Mouse (Mus musculus) retina, embryonic 14.5 days (tissue): ENCODE results near the gene Gm10282.

ENCODE experiments used
- DNase-seq: peaks from one replicate; pipeline ENCODE4 v3.0.0-alpha.2; 2015; ENCODE audit warnings: low spot score

Gene Gm10282

DNA sequence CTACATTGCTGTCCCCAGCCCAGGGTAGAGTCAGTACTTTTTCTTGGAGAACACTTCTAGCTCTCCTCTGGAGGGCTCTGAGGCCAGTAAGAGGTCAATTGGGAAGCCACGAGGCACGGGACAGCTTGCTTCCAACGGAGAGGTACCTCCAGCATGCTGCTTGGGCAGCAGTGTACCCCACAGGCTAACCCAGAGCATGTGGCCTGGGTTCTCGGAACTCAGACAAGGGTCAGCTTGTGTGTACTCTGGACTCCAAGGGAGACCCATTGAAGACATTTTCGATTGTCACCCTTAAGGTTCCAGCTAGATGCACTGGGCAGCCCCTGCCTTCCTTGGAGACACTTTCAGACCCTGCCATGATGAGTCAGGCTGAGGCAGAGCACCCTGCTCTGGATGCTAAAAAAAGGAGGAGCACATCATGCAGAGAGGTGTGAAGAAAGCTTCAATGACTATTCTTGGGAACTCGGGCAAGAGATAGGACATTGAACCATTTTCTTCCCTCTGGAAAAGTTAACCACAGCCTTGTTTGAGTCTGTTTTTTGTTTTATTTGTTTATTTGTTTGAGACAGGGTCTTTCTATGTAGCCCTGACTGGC, 18.2 kb upstream of the Gm10282 start:
- no peak for DNase-seq

GRCm38 (mm10) chr8:72322471-72322889, 17.4 kb upstream of the Gm10282 start:
- no peak for DNase-seq

DNA sequence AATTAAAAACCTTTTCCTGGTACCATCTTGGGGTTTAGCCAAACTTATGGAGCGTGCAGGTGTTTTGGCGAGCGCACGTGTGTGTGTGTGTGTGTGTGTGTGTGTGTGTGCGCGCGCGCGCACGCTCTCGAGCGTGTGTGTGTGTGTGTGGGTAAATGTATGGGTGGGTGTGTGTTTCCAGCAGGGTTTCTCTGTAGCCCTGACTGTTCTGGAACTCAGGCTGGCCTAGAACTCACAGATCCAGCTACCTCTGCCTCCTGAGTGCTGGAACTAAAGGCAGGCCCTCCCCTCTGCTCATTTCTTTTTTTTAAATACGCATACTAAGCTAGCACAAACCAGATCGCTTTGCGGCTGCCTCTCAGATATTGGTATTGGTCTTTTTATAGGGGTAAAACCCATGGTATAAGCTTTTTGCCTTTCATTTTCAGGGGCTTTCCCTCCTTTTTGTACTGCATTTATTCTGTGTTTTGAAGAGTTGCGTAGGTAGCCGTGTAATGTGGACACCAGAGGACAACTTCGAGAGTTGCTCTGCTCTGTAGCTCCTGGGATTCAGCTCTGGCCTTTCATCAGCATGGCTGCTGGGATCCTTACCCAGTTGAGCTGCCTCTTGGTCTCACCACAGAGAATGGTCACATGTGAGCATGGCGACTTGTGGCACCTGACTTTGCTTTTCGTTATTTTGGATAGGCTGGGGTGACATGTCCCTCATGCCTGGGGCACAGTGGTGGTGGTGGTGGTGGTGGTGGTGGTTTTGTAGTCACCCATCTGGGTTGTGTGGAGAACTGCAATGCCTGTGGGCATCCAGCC, 16.8 kb upstream of the Gm10282 start:
- DNase-seq, result no peak

- no peak for DNase-seq
These were observed 15.9 kb upstream of the Gm10282 start for GRCm38 (mm10) chr8:72320803-72321583.

DNA sequence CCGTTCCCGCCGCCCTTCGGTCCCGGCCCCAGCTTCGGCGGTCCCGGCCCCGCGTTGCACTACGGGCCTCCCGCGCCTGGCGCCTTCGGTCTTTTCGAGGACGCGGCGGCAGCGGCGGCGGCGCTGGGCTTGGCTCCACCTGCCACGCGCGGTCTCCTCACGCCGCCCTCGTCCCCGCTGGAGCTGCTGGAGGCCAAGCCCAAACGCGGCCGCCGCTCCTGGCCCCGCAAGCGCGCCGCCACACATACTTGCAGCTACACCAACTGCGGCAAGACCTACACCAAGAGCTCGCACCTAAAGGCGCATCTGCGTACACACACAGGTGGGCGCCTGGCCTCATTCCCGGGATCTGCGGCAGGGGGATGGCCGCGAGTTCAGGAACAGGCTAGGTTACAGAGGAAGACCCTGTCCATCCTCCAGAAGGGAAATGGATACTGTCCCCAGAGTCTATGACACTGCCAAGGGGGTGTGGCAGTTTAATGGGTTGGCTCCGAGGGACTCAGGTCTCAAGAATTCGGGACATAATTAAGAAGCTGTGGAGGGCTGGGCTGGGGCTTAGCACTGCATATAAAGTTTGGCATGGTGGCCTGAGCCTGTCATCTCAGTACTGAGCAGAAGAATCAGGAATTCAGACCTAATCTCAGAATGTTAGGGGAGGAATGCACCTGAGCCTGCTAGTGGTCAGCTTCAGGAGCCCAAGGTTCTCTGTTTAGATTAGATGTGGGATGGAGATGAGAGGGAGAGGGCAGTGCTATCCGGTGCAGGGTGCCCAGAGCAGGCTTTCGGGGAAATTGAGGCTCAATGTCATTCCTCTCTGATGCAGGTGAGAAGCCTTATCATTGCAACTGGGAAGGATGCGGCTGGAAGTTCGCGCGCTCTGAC, 15.1 kb upstream of the Gm10282 start:
- peak; percentile 29 for DNase-seq

GRCm38 (mm10) chr8:72319397-72319796, 14.3 kb upstream of the Gm10282 start:
- peak; percentile 34 for DNase-seq

DNA sequence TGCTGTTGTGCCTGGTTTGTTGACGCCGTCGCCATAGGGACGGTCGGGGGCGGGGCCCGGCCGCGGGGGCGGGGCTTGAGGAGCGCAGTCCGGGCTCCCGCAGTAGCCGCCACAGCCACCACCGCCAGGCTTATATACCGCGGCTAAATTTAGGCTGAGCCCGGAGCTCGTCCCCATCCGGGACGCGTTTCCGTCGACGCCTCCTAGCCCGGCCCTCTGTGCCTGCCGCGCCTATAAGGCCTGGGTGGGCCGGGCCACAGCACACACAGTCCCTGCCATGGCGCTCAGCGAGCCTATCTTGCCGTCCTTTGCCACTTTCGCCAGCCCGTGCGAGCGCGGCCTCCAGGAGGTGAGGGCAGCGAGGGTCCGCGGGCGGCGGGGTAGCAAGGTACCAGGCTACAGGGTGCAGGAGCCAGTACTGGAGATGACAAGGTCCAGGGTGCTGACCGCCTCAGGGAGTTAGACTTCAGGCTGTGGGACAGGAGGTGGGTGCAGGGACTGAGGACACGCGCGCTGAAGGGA, 13.8 kb upstream of the Gm10282 start, which contains the start of gene Klf2:
Gene Klf2, plus strand, starts transcription at position 233 of the 522 bp plus-strand sequence.
- DNase-seq, result peak; percentile 83

GRCm38 (mm10) chr8:72317741-72318301, 12.8 kb upstream of the Gm10282 start:
- DNase-seq, result no peak

DNA sequence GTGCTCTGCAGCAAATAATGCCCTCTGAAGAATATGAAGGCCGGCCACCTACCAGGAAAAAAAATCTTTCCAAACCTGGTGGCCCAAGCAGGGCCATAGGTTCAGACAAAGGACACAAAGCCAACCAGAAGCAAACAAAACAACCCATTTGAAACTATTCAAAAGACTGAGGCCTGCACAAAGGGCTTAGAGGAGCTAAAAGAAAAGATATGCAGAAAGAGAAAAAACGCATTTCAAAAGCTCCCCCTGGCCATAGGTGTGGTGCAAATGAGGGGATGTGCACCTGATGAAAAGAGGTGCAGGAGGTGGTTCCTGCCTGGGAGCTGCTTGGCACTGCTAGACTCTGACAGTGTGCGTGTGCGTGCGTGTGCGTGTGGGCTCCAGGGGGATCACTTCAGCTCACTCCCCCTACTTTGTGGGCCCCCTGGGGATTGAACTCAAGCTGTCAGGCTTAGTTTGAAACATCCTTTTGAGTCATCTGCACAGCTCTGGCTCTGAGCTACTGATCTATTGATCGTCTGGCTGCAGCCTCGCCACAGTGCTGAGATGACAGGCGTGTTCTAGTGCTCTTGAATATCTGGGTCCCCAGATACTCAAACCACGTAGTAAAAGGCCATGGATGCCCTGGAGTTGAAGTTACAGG, 11.1 kb upstream of the Gm10282 start:
- peak; percentile 20 for DNase-seq

DNA sequence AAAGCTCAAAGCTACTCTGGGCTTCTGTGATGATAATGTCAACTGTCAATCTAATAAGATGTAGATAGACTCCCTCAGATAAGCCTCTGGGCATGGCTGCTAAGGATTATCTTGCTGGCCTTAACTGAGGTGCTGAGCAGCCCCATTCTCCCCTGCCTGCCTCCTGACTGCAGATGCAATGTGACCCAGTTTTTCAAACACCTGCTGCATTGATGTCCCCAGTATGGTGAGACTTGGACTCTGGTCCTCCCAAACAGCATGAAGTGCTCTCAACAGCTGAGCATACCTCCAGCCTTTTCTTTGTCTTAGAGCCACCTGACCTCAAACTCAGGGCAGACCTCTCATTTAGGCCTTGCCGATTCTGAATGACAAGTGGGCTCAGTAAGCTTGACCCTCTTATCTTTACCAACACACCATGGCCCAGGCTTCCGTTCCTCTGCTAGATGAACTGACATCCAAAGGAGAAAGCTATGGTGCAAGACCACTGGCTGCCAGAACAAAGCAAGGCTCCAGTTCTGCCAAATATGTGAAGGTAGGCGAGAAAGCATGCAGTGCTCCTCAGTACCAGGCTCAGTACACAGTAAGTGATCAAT, 8.0 kb upstream of the Gm10282 start:
- DNase-seq, result no peak

DNA sequence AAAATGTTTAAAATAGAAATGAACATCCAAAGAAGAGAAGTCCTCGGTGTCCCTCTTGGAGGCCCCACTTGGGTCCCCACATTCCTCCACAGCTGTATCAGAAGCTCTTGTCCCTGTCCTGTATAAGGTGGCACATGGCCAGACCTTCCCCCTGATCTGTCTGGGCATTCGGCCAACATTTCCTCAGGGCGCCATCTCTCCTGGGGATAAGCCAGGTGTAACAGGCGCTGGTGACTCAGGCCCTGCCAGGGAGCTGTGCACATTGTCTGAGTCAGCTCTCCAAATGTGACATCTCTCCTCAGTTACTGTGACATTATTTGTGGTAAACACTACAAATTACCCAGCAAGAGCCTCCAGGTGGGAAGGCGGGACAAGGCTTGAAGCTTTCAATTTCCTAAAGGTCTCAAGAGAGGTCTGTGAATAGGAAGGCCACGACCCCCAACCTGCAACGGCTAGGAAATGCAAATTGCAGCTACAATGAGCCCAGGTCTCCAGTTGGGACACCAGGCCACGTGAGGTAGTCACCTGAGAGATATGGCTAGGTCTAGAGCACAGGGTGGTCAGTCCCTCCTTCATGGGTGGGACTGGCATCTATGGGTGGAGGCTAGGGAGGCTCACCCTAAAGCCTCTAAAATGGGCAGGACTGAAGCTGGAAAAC, 5.9 kb upstream of the Gm10282 start:
- no peak for DNase-seq

- no peak for DNase-seq
These were observed 3.2 kb upstream of the Gm10282 start for GRCm38 (mm10) chr8:72308276-72308675.

DNA sequence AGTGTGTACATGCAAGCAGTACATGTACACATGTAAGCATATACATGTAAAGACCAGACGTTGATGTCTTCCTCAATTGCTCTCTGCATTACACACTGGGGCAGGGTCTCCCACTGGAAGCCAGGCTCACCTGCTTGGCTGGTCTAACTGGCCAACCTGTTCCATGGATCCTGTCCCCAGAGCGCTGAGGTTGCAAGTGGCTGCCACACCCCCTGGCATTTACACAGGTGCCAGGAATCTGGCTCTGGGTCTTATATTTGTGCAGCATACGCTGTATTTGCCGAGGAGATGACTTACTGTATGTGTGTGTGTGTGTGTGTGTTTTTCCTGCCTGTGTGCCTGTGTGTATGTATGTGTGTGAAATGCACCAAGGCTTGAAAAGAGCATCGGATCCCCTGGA, 1.9 kb upstream of the Gm10282 start:
- DNase-seq, result no peak

DNA sequence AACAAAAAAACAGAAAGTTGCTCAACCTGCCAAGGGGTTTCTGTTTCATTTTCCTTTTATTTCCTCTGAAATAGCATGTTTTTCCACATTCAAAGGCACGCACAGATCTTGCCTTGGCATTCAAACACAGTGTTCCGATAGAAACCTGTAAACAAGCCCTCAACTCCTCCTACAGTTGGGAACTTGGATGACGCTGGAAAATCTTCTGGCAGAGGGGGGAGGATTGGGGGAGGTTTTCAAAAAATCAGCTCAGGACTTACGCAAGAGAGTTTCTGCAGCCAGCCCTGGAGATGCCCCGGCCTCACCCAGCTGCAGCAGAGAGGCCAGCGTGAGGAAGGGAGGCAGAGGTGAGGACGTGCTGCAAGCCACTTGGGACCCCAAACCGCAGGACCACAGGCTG, 1.4 kb downstream of the Gm10282 start:
- DNase-seq, result no peak

DNA sequence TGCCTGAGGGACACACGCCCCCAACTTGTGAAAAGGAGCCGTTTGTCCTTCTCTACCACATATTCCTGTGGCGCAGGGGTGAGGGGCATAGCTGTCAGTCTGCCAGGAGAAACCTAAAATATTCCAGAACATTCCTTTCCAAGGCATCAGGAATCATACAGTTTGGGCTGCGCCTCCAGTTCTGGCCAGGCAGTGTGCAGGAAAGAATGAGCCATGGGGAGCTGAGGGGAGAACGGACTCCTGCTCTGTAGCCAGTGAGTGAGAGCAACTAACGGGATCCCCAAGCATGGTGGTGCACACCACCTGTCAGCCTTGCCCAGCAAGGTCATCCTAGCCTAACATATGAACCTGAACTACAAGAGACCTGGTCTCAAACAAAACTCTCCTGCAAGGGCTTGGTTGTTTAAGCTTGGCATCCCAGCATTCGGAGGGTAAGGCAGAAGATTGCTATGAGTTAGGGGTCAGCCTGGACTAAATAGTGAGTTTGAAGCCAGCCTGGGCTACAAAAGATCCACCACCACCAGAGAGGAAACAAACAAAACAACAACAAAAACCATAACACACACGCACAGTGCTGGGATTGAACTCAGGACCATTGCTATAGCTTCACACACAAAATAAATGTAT, 2.0 kb downstream of the Gm10282 start:
- DNase-seq, result no peak

- DNase-seq, result no peak
These were observed 3.6 kb downstream of the Gm10282 start for GRCm38 (mm10) chr8:72301497-72301896.

- DNase-seq, result no peak
These were observed 4.2 kb downstream of the Gm10282 start for GRCm38 (mm10) chr8:72300654-72301400.

DNA sequence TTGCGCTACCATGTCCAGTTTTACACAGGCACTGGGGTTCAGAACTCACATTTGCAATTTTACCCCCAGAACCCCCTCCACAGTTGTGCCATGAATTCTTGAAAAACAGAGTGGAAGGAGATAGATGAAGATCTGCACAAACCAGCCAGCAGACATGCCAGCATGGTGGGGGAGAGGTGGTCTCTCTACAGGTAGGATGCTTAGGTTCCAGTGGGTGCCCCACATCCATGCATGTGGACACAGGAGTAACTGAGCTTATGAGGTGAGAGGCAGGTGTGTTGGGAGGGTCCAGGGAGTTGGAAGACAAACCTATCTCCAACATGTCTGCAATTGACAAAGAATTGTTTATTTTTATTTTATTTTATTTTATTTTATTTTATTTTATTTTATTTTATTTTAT, 6.1 kb downstream of the Gm10282 start:
- DNase-seq, result no peak

GRCm38 (mm10) chr8:72296561-72296960, 8.5 kb downstream of the Gm10282 start:
- no peak for DNase-seq
